Mouse (Mus musculus) MEL (cell line): ENCODE measurements around the gene Rcbtb2. TPM values are rescaled to one million over a fixed set of nuclear protein-coding genes. Genes with fewer than 3 reads are reported as not detected.

Source experiments
- DNase-seq: peaks from one replicate; pipeline ENCODE4 v3.0.0; 2011; ENCODE audit warnings: low read depth, low spot score
- H3K27ac ChIP-seq: 2 replicates; pipeline ENCODE4 v1.5.1; 2012; ENCODE audit warnings: low read depth, mild to moderate bottlenecking, control low read depth, low read length, moderate library complexity; ENCODE audit not compliant: control insufficient read depth
- H3K27me3 ChIP-seq, 2 experiments: fragments of 150-350 bp in 1 of 2; sonication (generic) in 1 of 2; 2 replicates each; pipeline ENCODE4 v1.6.1; 2012; ENCODE audit warnings: low read length in 2 of 2, mild to moderate bottlenecking in 2 of 2, improper control_type of control experiment in 1 of 2, moderate library complexity in 1 of 2; ENCODE audit not compliant: insufficient read depth in 2 of 2, control insufficient read depth in 1 of 2
- H3K36me3 ChIP-seq, 2 experiments: 2 replicates each; pipeline ENCODE4 v1.6.1; 2012 to 2014; ENCODE audit warnings: low read length in 2 of 2, improper control_type of control experiment in 1 of 2, inconsistent platforms in 1 of 2, mild to moderate bottlenecking in 1 of 2; ENCODE audit not compliant: insufficient read depth in 2 of 2, control insufficient read depth in 1 of 2
- H3K4me1 ChIP-seq, 2 experiments: fragments of 150-350 bp in 1 of 2; sonication (generic) in 1 of 2; 2 replicates each; pipeline ENCODE4 v1.6.1; 2012; ENCODE audit warnings: low read length in 2 of 2, improper control_type of control experiment in 1 of 2, mild to moderate bottlenecking in 1 of 2; ENCODE audit not compliant: insufficient read depth in 2 of 2, control insufficient read depth in 1 of 2
- H3K4me3 ChIP-seq, 2 experiments: fragments of 150-350 bp in 1 of 2; sonication (generic) in 1 of 2; 2 replicates each; pipeline ENCODE4 v1.5.1; 2012; ENCODE audit warnings: low read depth in 2 of 2, low read length in 2 of 2, mild to moderate bottlenecking in 2 of 2, moderate library complexity in 2 of 2, control low read depth in 1 of 2, improper control_type of control experiment in 1 of 2; ENCODE audit not compliant: control insufficient read depth in 1 of 2, insufficient read depth in 1 of 2
- H3K79me2 ChIP-seq: 2 replicates; pipeline ENCODE4 v1.6.1; 2012; ENCODE audit warnings: mild to moderate bottlenecking, low read length, moderate library complexity; ENCODE audit not compliant: control insufficient read depth, poor library complexity, insufficient read depth
- H3K9ac ChIP-seq: 2 replicates; pipeline ENCODE4 v1.6.1; 2012; ENCODE audit warnings: low read depth, mild to moderate bottlenecking, control low read depth, low read length, moderate library complexity; ENCODE audit not compliant: control insufficient read depth, poor library complexity, severe bottlenecking
- H3K9me3 ChIP-seq: fragments of 150-350 bp; sonication (generic); replicated peaks from 2 replicates; pipeline ENCODE4 v1.6.1; 2012; ENCODE audit warnings: mild to moderate bottlenecking, low read length, improper control_type of control experiment, moderate library complexity; ENCODE audit not compliant: insufficient read depth
- BHLHE40 ChIP-seq: IDR thresholded peaks from 2 replicates; pipeline ENCODE4 v1.6.1; 2012; ENCODE audit warnings: low read depth, mild to moderate bottlenecking, inconsistent platforms, low read length, improper control_type of control experiment, borderline replicate concordance
- CTCF ChIP-seq, 3 experiments: IDR thresholded peaks in 2 of 3; conservative IDR thresholded peaks in 1 of 3; 2 replicates each; pipeline ENCODE4 v1.5.1; 2011 to 2012; ENCODE audit warnings: low read length in 3 of 3, low read depth in 2 of 3, mild to moderate bottlenecking in 2 of 3, improper control_type of control experiment in 1 of 3, inconsistent platforms in 1 of 3, mixed read lengths in 1 of 3, moderate library complexity in 1 of 3; ENCODE audit not compliant: control insufficient read depth in 1 of 3, insufficient read depth in 1 of 3, poor library complexity in 1 of 3, severe bottlenecking in 1 of 3
- EP300 ChIP-seq, 2 experiments: IDR thresholded peaks; 2 replicates each; pipeline ENCODE4 v1.6.1; 2011; ENCODE audit warnings: improper control_type of control experiment in 2 of 2, low read length in 2 of 2, low read depth in 1 of 2, mild to moderate bottlenecking in 1 of 2
- ETS1 ChIP-seq: IDR thresholded peaks from 2 replicates; pipeline ENCODE4 v1.6.1; 2012; ENCODE audit warnings: low read depth, mild to moderate bottlenecking, inconsistent platforms, low read length, improper control_type of control experiment, moderate library complexity
- GABPA ChIP-seq: IDR thresholded peaks from 2 replicates; pipeline ENCODE4 v1.6.1; 2012; ENCODE audit warnings: low read depth, mild to moderate bottlenecking, inconsistent platforms, low read length, improper control_type of control experiment, moderate library complexity
- GATA1 ChIP-seq: IDR thresholded peaks from 2 replicates; pipeline ENCODE4 v1.6.1; 2011; ENCODE audit warnings: low read depth, low read length, improper control_type of control experiment
- MAFK ChIP-seq: IDR thresholded peaks from 2 replicates; pipeline ENCODE4 v1.6.1; 2011; ENCODE audit warnings: low read depth, mild to moderate bottlenecking, low read length, improper control_type of control experiment, borderline replicate concordance
- MAZ ChIP-seq: IDR thresholded peaks from 2 replicates; pipeline ENCODE4 v1.6.1; 2012; ENCODE audit warnings: low read depth, mild to moderate bottlenecking, inconsistent platforms, low read length, improper control_type of control experiment
- MEF2A ChIP-seq: IDR thresholded peaks from 2 replicates; pipeline ENCODE4 v1.6.1; 2014; ENCODE audit warnings: low read depth, mild to moderate bottlenecking, inconsistent platforms, low read length, improper control_type of control experiment; ENCODE audit not compliant: poor library complexity, insufficient replicate concordance, severe bottlenecking; ENCODE audit errors: extremely low read depth
- MXI1 ChIP-seq: IDR thresholded peaks from 2 replicates; pipeline ENCODE4 v1.6.1; 2011; ENCODE audit warnings: mild to moderate bottlenecking, low read depth, low read length, improper control_type of control experiment
- MYB ChIP-seq: IDR thresholded peaks from 2 replicates; pipeline ENCODE4 v1.6.1; 2011; ENCODE audit warnings: mild to moderate bottlenecking, low read depth, low read length, improper control_type of control experiment
- MYC ChIP-seq: IDR thresholded peaks from 2 replicates; pipeline ENCODE4 v1.6.1; 2011; ENCODE audit warnings: low read depth, mild to moderate bottlenecking, low read length, improper control_type of control experiment, moderate library complexity
- NELFE ChIP-seq: IDR thresholded peaks from 2 replicates; pipeline ENCODE4 v1.6.1; 2011; ENCODE audit warnings: low read depth, low read length, improper control_type of control experiment
- POLR2A ChIP-seq, 2 experiments: IDR thresholded peaks; 2 replicates each; pipeline ENCODE4 v1.6.1; 2011 to 2012; ENCODE audit warnings: low read length in 2 of 2, mild to moderate bottlenecking in 2 of 2, control low read depth in 1 of 2, improper control_type of control experiment in 1 of 2, low read depth in 1 of 2, moderate library complexity in 1 of 2; ENCODE audit not compliant: control insufficient read depth in 1 of 2, insufficient read depth in 1 of 2, poor library complexity in 1 of 2
- POLR2AphosphoS2 ChIP-seq: IDR thresholded peaks from 2 replicates; pipeline ENCODE4 v1.6.1; 2011; ENCODE audit warnings: low read length, improper control_type of control experiment
- RCOR1 ChIP-seq: IDR thresholded peaks from 2 replicates; pipeline ENCODE4 v1.6.1; 2012; ENCODE audit warnings: low read depth, mild to moderate bottlenecking, inconsistent platforms, low read length, improper control_type of control experiment
- SIN3A ChIP-seq: IDR thresholded peaks from 2 replicates; pipeline ENCODE4 v1.6.1; 2012; ENCODE audit warnings: low read length, improper control_type of control experiment, inconsistent platforms
- TBP ChIP-seq: IDR thresholded peaks from 2 replicates; pipeline ENCODE4 v1.8.0; 2011; ENCODE audit warnings: low read depth, low read length, improper control_type of control experiment
- TCF12 ChIP-seq: IDR thresholded peaks from 2 replicates; pipeline ENCODE4 v1.6.1; 2014; ENCODE audit warnings: low read depth, mild to moderate bottlenecking, inconsistent platforms, low read length, improper control_type of control experiment, moderate library complexity
- USF2 ChIP-seq, 2 experiments: IDR thresholded peaks; 2 replicates each; pipeline ENCODE4 v1.6.1; 2011 to 2012; ENCODE audit warnings: improper control_type of control experiment in 2 of 2, low read length in 2 of 2, borderline replicate concordance in 1 of 2, inconsistent platforms in 1 of 2, low read depth in 1 of 2, mild to moderate bottlenecking in 1 of 2; ENCODE audit not compliant: insufficient read depth in 1 of 2
- ZC3H11A ChIP-seq: IDR thresholded peaks from 2 replicates; pipeline ENCODE4 v1.6.1; 2012; ENCODE audit warnings: low read depth, mild to moderate bottlenecking, inconsistent platforms, low read length, improper control_type of control experiment
- ZKSCAN1 ChIP-seq: IDR thresholded peaks from 2 replicates; pipeline ENCODE4 v1.6.1; 2012; ENCODE audit warnings: low read depth, mild to moderate bottlenecking, inconsistent platforms, low read length, improper control_type of control experiment, moderate library complexity
- ZNF384 ChIP-seq: IDR thresholded peaks from 2 replicates; pipeline ENCODE4 v1.6.1; 2012; ENCODE audit warnings: low read depth, mild to moderate bottlenecking, inconsistent platforms, low read length, improper control_type of control experiment
- polyA plus RNA-seq, 2 experiments: library from polyadenylated mRNA; stranded (reverse) in 1 of 2; unstranded in 1 of 2; fragments of >175 nt in 1 of 2; fragments of >200 nt in 1 of 2; gene quantifications; 2 replicates each; pipeline versions ENCODE4 v1.2.1 to v1.2.4; 2012; ENCODE audit warnings: low replicate concordance in 2 of 2, low read depth in 1 of 2; ENCODE audit not compliant: insufficient read length in 2 of 2, insufficient read depth in 1 of 2, missing spikeins in 1 of 2
- total RNA-seq: library from RNA; depleted of rRNA; stranded (reverse); fragments of 300-350 nt; gene quantifications from 2 replicates; pipeline ENCODE4 v1.2.3, GENCODE M21; 2012

Gene Rcbtb2
- total and polyA plus RNA-seq, 3 experiments, result 8.6 to 13.8 TPM; not detected in 1

GRCm38 (mm10) chr14:73176266-73176665, 53.4 kb downstream of the Rcbtb2 start (continued):
- TF ChIP-seq ZNF384, result no peak

GRCm38 (mm10) chr14:73177961-73178360, 55.1 kb downstream of the Rcbtb2 start:
- H3K9ac ChIP-seq, result no peak overlapping the region
- no peak overlapping the region for H3K4me3 ChIP-seq
- peaks cover 3 to 20% of the 10 kb centered on the region in 2 experiments for H3K4me1 ChIP-seq
- no peaks in the 10 kb centered on the region for H3K9me3 ChIP-seq
- DNase-seq, result no peak
- peaks cover 0 to 10% of the 10 kb centered on the region in 2 experiments; a peak in 2 of 4 replicates for H3K36me3 ChIP-seq
- no peaks in the 10 kb centered on the region for H3K79me2 ChIP-seq
- H3K27ac ChIP-seq, result no peak overlapping the region
- no peaks in the 10 kb centered on the region for H3K27me3 ChIP-seq
- TF ChIP-seq BHLHE40 (no peak), MYB (no peak), MYC (no peak), RCOR1 (no peak), SIN3A (no peak), MEF2A (no peak), USF2 (IDR thresholded peaks at IDR 0.05; ENCODE audit: borderline replicate concordance in 1 of 2, insufficient read depth in 1 of 2, low read depth in 1 of 2, low read length in 2 of 2) (no peak), ZC3H11A (no peak), POLR2A (IDR thresholded peaks at IDR 0.05; ENCODE audit: control insufficient read depth in 1 of 2, insufficient read depth in 1 of 2, low read depth in 1 of 2, low read length in 2 of 2, poor library complexity in 1 of 2) (no peak)

GRCm38 (mm10) chr14:73179221-73179681, 56.4 kb downstream of the Rcbtb2 start:
- peaks cover 3 to 20% of the 10 kb centered on the region in 2 experiments for H3K4me1 ChIP-seq
- H3K9me3 ChIP-seq, result no peaks in the 10 kb centered on the region
- TF ChIP-seq TCF12 (no peak), POLR2AphosphoS2 (no peak), MAZ (no peak), ZC3H11A (no peak), TBP (no peak), ETS1 (no peak), MXI1 (no peak), POLR2A (IDR thresholded peaks at IDR 0.05; ENCODE audit: control insufficient read depth in 1 of 2, insufficient read depth in 1 of 2, low read depth in 1 of 2, low read length in 2 of 2, poor library complexity in 1 of 2) (no peak), GABPA (no peak), ZNF384 (no peak), EP300 (IDR thresholded peaks at IDR 0.05; ENCODE audit: low read depth in 1 of 2, low read length in 2 of 2) (no peak), ZKSCAN1 (no peak), GATA1 (no peak), MAFK (no peak), CTCF (IDR thresholded peaks at IDR 0.05 in 2 of 3, conservative IDR thresholded peaks at IDR 0.05 in 1 of 3; ENCODE audit: control insufficient read depth in 1 of 3, insufficient read depth in 1 of 3, low read depth in 2 of 3, low read length in 3 of 3, poor library complexity in 1 of 3, severe bottlenecking in 1 of 3) (no peak), NELFE (no peak)
- H3K27me3 ChIP-seq, result no peaks in the 10 kb centered on the region
- peaks cover 0 to 10% of the 10 kb centered on the region in 2 experiments; a peak in 2 of 4 replicates for H3K36me3 ChIP-seq
- DNase-seq, result no peak
- no peak overlapping the region for H3K9ac ChIP-seq
- H3K27ac ChIP-seq, result no peak overlapping the region
- no peaks in the 10 kb centered on the region for H3K79me2 ChIP-seq
- H3K4me3 ChIP-seq, result no peak overlapping the region
